Mouse (Mus musculus): ENCODE results near the gene Tmem56. TPM values are rescaled to one million over a fixed set of nuclear protein-coding genes. Genes with fewer than 3 reads are reported as not detected.

The Tmem56 gene
- polyA plus RNA-seq, 1 experiment, result 1.7 TPM

Other genes with a start within 250 kb of the Tmem56 start
- gene Rwdd3, start 111.4 kb downstream of the Tmem56 start, polyA plus RNA-seq (2012; rRNA removed), result 0.78 and 0.89 TPM in 2 replicates
- gene Alg14, start 8.7 kb upstream of the Tmem56 start, polyA plus RNA-seq (2012; rRNA removed), result 13.4 and 15.2 TPM in 2 replicates
- gene Cnn3, start 143.4 kb upstream of the Tmem56 start, polyA plus RNA-seq (2012; rRNA removed), result 88.9 and 102 TPM in 2 replicates
- gene Slc44a3, start 249.3 kb upstream of the Tmem56 start, polyA plus RNA-seq (2012; rRNA removed), result 12.0 and 20.6 TPM in 2 replicates

Measured in large intestine, adult 2 months (tissue).